Mouse (Mus musculus) intestine, postnatal 0 days (tissue): ENCODE data around the gene Smim10l2a. TPM values are rescaled to one million over a fixed set of nuclear protein-coding genes. Genes with fewer than 3 reads are reported as not detected.

Experiments
- ATAC-seq: fragments of 200-750 bp; cut with Nextera tagmentation; 2 replicates; pipeline ENCODE4 v1.8.0; 2017; ENCODE audit warnings: mild to moderate bottlenecking, moderate TSS enrichment, moderate library complexity
- H3K27ac ChIP-seq: fragments of 300-500 bp; sonication (generic); 2 replicates; pipeline ENCODE4 v1.5.1; 2014; ENCODE audit warnings: mild to moderate bottlenecking, low read depth, low read length, moderate library complexity
- H3K27me3 ChIP-seq: fragments of 300-500 bp; sonication (generic); replicated peaks from 2 replicates; pipeline ENCODE4 v1.6.1; 2014; ENCODE audit warnings: low read length, mixed read lengths; ENCODE audit not compliant: control insufficient read depth, insufficient read depth
- H3K36me3 ChIP-seq: fragments of 300-500 bp; sonication (generic); 2 replicates; pipeline ENCODE4 v1.6.1; 2014; ENCODE audit warnings: mild to moderate bottlenecking, moderate library complexity; ENCODE audit not compliant: control insufficient read depth, insufficient read depth
- H3K4me1 ChIP-seq: fragments of 300-500 bp; sonication (generic); replicated peaks from 2 replicates; pipeline ENCODE4 v1.6.1; 2014; ENCODE audit warnings: antibody characterized with exemption, low read length, mixed read lengths; ENCODE audit not compliant: control insufficient read depth, insufficient read depth
- H3K4me2 ChIP-seq: fragments of 300-500 bp; sonication (generic); replicated peaks from 2 replicates; pipeline ENCODE4 v1.6.1; 2014; ENCODE audit warnings: low read depth, mild to moderate bottlenecking, moderate library complexity
- H3K4me3 ChIP-seq: fragments of 300-500 bp; sonication (generic); 2 replicates; pipeline ENCODE4 v1.5.1; 2014; ENCODE audit warnings: low read depth, low read length
- H3K9ac ChIP-seq: fragments of 300-500 bp; sonication (generic); 2 replicates; pipeline ENCODE4 v1.6.1; 2014; ENCODE audit warnings: mild to moderate bottlenecking, low read depth, low read length
- H3K9me3 ChIP-seq: fragments of 300-500 bp; sonication (generic); 2 replicates; pipeline ENCODE4 v1.6.1; 2016; ENCODE audit warnings: mixed run types; ENCODE audit not compliant: control insufficient read depth
- CTCF ChIP-seq: sonication (generic); IDR thresholded peaks from 2 replicates; pipeline ENCODE4 v1.5.1; 2016; ENCODE audit warnings: low read depth, mild to moderate bottlenecking, control low read depth, antibody characterized with exemption, moderate library complexity
- WGBS: fragments of 180-500 bp; shearing (Covaris S2); extraction: QIAGEN DNeasy Blood & Tissue Kit; methylation state at CpG from one replicate; pipeline ENCODE4 v1.1.7; 2014; 5-methylcytosine and 5-hydroxymethylcytosine counted together
- polyA plus RNA-seq: library from polyadenylated mRNA; unstranded; fragments of >200 nt; fragmentation: Nextera tagmentation; extraction: Ambion mirVana; gene quantifications from 2 replicates; pipeline ENCODE4 v1.2.1, GENCODE M21; 2015

Gene Smim10l2a
- polyA plus RNA-seq, 1 experiment from 2014 or later = 2.7 TPM

GRCm38 (mm10) chrX:56380852-56381251, 6.5 kb downstream of the Smim10l2a start:
- no peak for ATAC-seq
- 87% methylated on average over 2 of the region's 2 CpGs for WGBS

GRCm38 (mm10) chrX:56384142-56384541, 9.8 kb downstream of the Smim10l2a start:
- WGBS = 82% methylated on average over 2 of the region's 2 CpGs
- ATAC-seq = no peak
- no peak for TF ChIP-seq CTCF
- no peak overlapping the region for H3K9ac ChIP-seq
- H3K27ac ChIP-seq = no peak overlapping the region
- no peaks in the 10 kb centered on the region for H3K36me3 ChIP-seq
- H3K4me2 ChIP-seq = no peak overlapping the region
- no peak overlapping the region for H3K4me3 ChIP-seq
- H3K4me1 ChIP-seq = no peaks in the 10 kb centered on the region
- H3K27me3 ChIP-seq = no peaks in the 10 kb centered on the region
- no peaks in the 10 kb centered on the region for H3K9me3 ChIP-seq

More at GRCm38 (mm10) chrX:56380852-56381251, 6.5 kb downstream of the Smim10l2a start:
- Histone ChIP-seq H3K36me3 (no peaks in the 10 kb centered on the region), H3K4me1 (no peaks in the 10 kb centered on the region), H3K4me2 (no peak overlapping the region), H3K4me3 (no peak overlapping the region), H3K27ac (no peak overlapping the region), H3K9me3 (no peaks in the 10 kb centered on the region), H3K27me3 (no peaks in the 10 kb centered on the region), H3K9ac (no peak overlapping the region)
- TF ChIP-seq CTCF = no peak

DNA sequence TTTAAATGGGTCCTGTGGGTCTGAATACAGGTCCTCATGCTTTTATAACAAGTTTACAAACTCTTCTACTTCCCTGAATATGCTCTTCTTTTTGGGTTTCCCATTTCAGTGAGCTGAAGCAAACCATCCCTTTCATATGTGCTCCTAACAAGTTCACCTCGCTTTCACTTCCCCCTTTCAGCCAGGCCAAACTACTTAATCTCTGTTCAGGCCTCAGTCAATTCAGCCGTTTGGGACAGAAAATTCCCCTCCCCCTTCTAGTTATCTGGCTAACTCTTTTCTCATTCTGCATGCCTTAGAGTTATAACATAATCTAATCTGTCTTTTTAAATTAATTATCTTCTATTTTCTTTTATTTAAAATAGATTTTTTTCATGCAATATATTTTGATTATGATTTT, 30.3 kb downstream of the Smim10l2a start:
- H3K27me3 ChIP-seq = no peaks in the 10 kb centered on the region
- H3K4me1 ChIP-seq = no peaks in the 10 kb centered on the region
- no peak overlapping the region for H3K27ac ChIP-seq
- ATAC-seq = no peak
- no peaks in the 10 kb centered on the region for H3K36me3 ChIP-seq
- no peak for TF ChIP-seq CTCF
- 42% methylated on average over 2 of the region's 2 CpGs for WGBS
- no peak overlapping the region for H3K4me3 ChIP-seq
- H3K4me2 ChIP-seq = no peak overlapping the region
- H3K9me3 ChIP-seq = no peaks in the 10 kb centered on the region
- H3K9ac ChIP-seq = no peak overlapping the region

- no peak overlapping the region for H3K9ac ChIP-seq
- no peaks in the 10 kb centered on the region for H3K9me3 ChIP-seq
- no peaks in the 10 kb centered on the region for H3K36me3 ChIP-seq
- H3K27ac ChIP-seq = no peak overlapping the region
- WGBS = 52% methylated on average over 1 of the region's 1 CpGs
- no peak overlapping the region for H3K4me3 ChIP-seq
- H3K27me3 ChIP-seq = no peaks in the 10 kb centered on the region
- H3K4me2 ChIP-seq = no peak overlapping the region
- ATAC-seq = no peak
- no peaks in the 10 kb centered on the region for H3K4me1 ChIP-seq
- TF ChIP-seq CTCF = no peak
Measured at GRCm38 (mm10) chrX:56405482-56405881, 31.1 kb downstream of the Smim10l2a start.

GRCm38 (mm10) chrX:56406128-56406527, 31.7 kb downstream of the Smim10l2a start:
- ATAC-seq = no peak
- H3K4me2 ChIP-seq = no peak overlapping the region
- H3K9ac ChIP-seq = no peak overlapping the region
- no peaks in the 10 kb centered on the region for H3K36me3 ChIP-seq
- no peaks in the 10 kb centered on the region for H3K9me3 ChIP-seq
- H3K27me3 ChIP-seq = no peaks in the 10 kb centered on the region
- H3K27ac ChIP-seq = no peak overlapping the region
- no peak overlapping the region for H3K4me3 ChIP-seq
- TF ChIP-seq CTCF = no peak
- H3K4me1 ChIP-seq = no peaks in the 10 kb centered on the region
- WGBS = 61% methylated on average over 5 of the region's 5 CpGs

DNA sequence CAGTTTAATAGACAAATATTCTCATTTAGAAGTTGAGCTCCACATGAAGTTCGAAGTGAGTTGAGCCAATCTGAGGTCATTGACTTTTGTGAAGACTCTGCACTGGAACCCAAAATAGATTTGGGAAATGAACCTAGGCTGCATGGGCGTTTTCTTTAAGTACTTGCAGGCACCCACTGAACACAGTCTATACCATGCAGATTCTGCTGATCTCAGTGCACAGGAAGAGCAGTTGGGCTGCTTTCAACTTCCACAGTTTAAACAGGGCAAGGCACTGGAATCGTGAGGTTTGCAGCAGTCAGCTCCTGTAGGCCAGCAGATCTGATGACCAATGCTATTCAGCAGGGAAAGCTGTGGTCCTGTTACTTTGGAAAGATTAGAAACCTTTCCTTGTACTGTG, 41.9 kb downstream of the Smim10l2a start:
- WGBS = 60% methylated on average over 3 of the region's 3 CpGs
- no peak overlapping the region for H3K4me2 ChIP-seq
- TF ChIP-seq CTCF = no peak
- H3K4me3 ChIP-seq = no peak overlapping the region
- H3K36me3 ChIP-seq = no peaks in the 10 kb centered on the region
- H3K4me1 ChIP-seq = no peaks in the 10 kb centered on the region
- H3K27ac ChIP-seq = no peak overlapping the region
- no peaks in the 10 kb centered on the region for H3K27me3 ChIP-seq
- no peak for ATAC-seq
- H3K9ac ChIP-seq = no peak overlapping the region
- no peaks in the 10 kb centered on the region for H3K9me3 ChIP-seq

DNA sequence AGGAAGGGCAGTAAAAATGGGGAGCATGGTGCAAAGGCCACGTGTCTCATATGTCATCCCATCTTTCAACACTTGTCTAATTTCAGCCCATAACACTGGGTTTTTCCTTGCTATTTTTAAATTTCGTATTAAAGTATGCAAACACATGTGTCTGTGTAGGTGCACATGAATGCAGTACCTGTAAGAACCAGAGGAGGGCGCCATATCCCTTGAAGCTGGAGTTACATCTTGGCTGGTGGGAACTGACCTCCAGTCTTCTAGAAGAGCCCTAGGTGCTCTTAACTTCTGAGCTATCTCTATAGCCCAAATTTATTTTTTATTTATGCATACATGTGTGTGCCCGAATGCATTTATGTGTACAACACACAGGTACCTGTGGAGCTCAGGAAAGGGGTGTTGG, 43.2 kb downstream of the Smim10l2a start:
- 75% methylated on average over 4 of the region's 4 CpGs for WGBS
- no peak overlapping the region for H3K27ac ChIP-seq
- H3K27me3 ChIP-seq = no peaks in the 10 kb centered on the region
- H3K4me2 ChIP-seq = no peak overlapping the region
- no peak overlapping the region for H3K9ac ChIP-seq
- no peak; the same call in 1 of the 2 replicates for TF ChIP-seq CTCF
- no peak overlapping the region for H3K4me3 ChIP-seq
- H3K4me1 ChIP-seq = no peaks in the 10 kb centered on the region
- no peaks in the 10 kb centered on the region for H3K9me3 ChIP-seq
- ATAC-seq = no peak
- no peaks in the 10 kb centered on the region for H3K36me3 ChIP-seq

Other genes with a start within 250 kb of the Smim10l2a start
- 4.0 and 4.2 TPM in 2 replicates for gene 3830403N18Rik, start 238.0 kb upstream of the Smim10l2a start, polyA plus RNA-seq
- not detected in 2 replicates for gene Gm773, start 161.7 kb upstream of the Smim10l2a start, polyA plus RNA-seq
- gene Zfp449, start 28.2 kb upstream of the Smim10l2a start, polyA plus RNA-seq = 2.2 and 2.4 TPM in 2 replicates
- gene Gm2174, start 73.4 kb downstream of the Smim10l2a start, polyA plus RNA-seq = 0.69 and 0.77 TPM in 2 replicates
- gene Ints6l, start 80.3 kb downstream of the Smim10l2a start, polyA plus RNA-seq = 12.7 and 13.9 TPM in 2 replicates
- not detected in 2 replicates for gene Gm10477, start 150.2 kb downstream of the Smim10l2a start, polyA plus RNA-seq
- gene Gm648, start 175.0 kb downstream of the Smim10l2a start, polyA plus RNA-seq = not detected in 2 replicates
- 11.0 and 11.6 TPM in 2 replicates for gene Mmgt1, start 223.5 kb downstream of the Smim10l2a start, polyA plus RNA-seq
- 11.7 and 12.5 TPM in 2 replicates for gene Slc9a6, start 235.2 kb downstream of the Smim10l2a start, polyA plus RNA-seq